Mouse (Mus musculus): ENCODE results near the gene Lrrn3. TPM values are rescaled to one million over a fixed set of nuclear protein-coding genes. Genes with fewer than 3 reads are reported as not detected.

Lrrn3 gene
- 43.9 and 47.6 TPM in 2 replicates for polyA plus RNA-seq (2016; fragmentation: Nextera tagmentation; extraction: Ambion mirVana)

DNA sequence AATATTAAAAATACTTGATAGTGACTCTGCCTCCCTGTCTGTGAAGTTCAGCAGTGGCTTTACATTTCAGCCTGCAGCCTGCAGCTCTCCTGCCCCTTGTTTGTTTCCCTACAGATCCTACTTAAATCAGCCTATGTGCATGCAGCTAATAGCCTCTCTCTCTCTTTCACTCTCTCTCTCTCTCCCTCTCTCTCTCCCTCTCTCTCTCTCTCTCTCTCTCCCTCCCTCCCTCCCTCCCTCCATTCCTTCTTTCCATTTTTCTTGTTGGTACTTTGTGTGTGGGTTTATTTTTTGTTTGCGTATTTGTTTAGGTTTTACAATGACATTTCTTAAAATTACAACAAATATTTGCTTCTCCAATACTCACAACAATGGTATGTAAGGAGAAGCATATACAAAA lies at the start of gene Lrrn3:
Gene Lrrn3, minus strand, starts transcription at position 101 of the 400 bp plus-strand sequence.
- no peaks in the 10 kb centered on the region for H3K27me3 ChIP-seq
- 0 out of 2 replicates have a peak, but pooled peaks have one; percentile 18 for ATAC-seq (ENCODE audit: low FRiP score, low read depth)

GRCm38 (mm10) chr12:41528410-41528809 lies 42.2 kb upstream of the Lrrn3 start:
- Histone ChIP-seq H3K4me2 (replicated peaks) (no peak overlapping the region), H3K9ac (replicated peaks) (no peak overlapping the region), H3K4me3 (no peak overlapping the region), H3K9me3 (no peaks in the 10 kb centered on the region), H3K36me3 (no peaks in the 10 kb centered on the region), H3K27ac (replicated peaks) (no peak overlapping the region), H3K27me3 (no peaks in the 10 kb centered on the region), H3K4me1 (peaks cover 2% of the 10 kb centered on the region; the same call in 1 of the 2 replicates)
- ATAC-seq (ENCODE audit: low FRiP score, low read depth): no peak
- 86% methylated on average over 4 of the region's 4 CpGs for WGBS

More for the DNA sequence above, at the start of gene Lrrn3:
- peak within 1 kb of the TSS; percentile 55 for H3K4me2 ChIP-seq (replicated peaks)
- peak within 1 kb of the TSS; percentile 90 for H3K27ac ChIP-seq (replicated peaks)
- H3K9ac ChIP-seq (replicated peaks): peak within 1 kb of the TSS; percentile 77
- 100% methylated on average over 1 of the region's 1 CpGs for WGBS
- H3K36me3 ChIP-seq: no peaks in the 10 kb centered on the region
- H3K9me3 ChIP-seq: no peaks in the 10 kb centered on the region
- H3K4me1 ChIP-seq: peaks cover 18% of the 10 kb centered on the region; the same call in 1 of the 2 replicates
- H3K4me3 ChIP-seq: peak within 1 kb of the TSS; percentile 55

DNA sequence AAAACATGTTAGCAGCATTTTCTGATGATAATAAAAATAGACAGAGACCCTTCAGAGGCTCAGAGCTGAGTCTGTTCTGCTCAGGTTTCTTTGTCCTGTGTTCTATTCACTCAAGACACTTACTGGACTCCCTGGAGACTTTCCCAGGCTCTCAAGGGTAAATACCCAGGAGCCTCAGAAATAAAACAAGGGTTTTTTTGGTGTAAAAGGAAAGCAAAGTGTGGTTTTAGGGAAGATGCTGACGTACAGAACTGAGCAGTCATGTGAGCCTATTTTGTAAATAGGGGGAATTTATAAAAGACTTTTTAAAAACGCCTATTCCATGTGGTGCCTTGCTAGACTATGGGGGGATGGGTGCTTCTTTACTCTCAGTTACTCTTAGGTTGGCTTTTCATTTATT lies 40.5 kb upstream of the Lrrn3 start:
- H3K4me3 ChIP-seq: no peak overlapping the region
- H3K9me3 ChIP-seq: no peaks in the 10 kb centered on the region
- no peak for ATAC-seq (ENCODE audit: low FRiP score, low read depth)
- H3K4me2 ChIP-seq (replicated peaks): no peak overlapping the region
- H3K27ac ChIP-seq (replicated peaks): no peak overlapping the region
- H3K4me1 ChIP-seq: peaks cover 2% of the 10 kb centered on the region; the same call in 1 of the 2 replicates
- WGBS: 25% methylated on average over 2 of the region's 2 CpGs
- no peak overlapping the region for H3K9ac ChIP-seq (replicated peaks)
- no peaks in the 10 kb centered on the region for H3K27me3 ChIP-seq
- no peaks in the 10 kb centered on the region for H3K36me3 ChIP-seq

DNA sequence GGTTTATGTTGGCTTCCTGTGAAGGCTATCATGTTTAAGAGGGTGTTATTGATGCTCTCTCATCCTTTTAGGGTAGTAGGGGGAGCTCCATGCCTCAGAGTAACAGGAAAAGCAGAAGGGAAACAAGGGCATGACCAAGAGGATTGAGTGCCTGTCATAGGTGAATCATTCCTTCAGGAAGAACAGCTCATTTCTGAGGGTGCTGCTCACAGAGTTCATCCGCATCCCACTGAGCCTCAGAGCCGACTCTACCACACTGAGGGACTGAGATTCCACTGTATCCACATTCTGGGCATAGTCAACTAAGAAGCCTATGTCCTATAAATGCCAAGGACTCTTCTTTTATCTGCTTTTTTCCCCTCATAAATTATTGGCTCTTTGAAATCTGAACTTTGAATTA lies 35.4 kb upstream of the Lrrn3 start:
- Histone ChIP-seq H3K4me1 (peaks cover 2% of the 10 kb centered on the region; the same call in 1 of the 2 replicates), H3K4me2 (replicated peaks) (no peak overlapping the region), H3K27ac (replicated peaks) (no peak overlapping the region), H3K9me3 (no peaks in the 10 kb centered on the region), H3K4me3 (no peak overlapping the region), H3K9ac (replicated peaks) (no peak overlapping the region), H3K36me3 (no peaks in the 10 kb centered on the region), H3K27me3 (no peaks in the 10 kb centered on the region)
- 98% methylated on average over 2 of the region's 2 CpGs for WGBS
- no peak for ATAC-seq (ENCODE audit: low FRiP score, low read depth)

DNA sequence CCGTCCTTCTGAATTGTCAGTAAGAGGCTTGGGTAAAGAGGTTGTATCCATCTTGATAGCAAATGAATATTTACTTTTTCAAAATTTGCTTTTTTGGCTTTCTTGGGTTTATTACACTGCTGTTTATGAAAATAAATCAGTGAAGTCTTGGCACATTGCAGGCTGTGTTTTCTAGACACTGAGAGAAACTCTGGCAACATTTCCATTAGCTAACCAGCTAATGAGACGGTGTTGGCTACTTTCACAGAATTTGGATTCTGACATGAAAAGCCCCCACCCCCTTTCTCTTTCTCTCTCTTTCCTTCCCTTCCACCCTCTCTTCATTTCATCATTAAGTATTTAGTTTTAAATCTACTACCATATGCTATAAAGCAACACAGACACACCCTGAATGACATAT lies 34.1 kb upstream of the Lrrn3 start:
- no peak for ATAC-seq (ENCODE audit: low FRiP score, low read depth)
- Histone ChIP-seq H3K36me3 (no peaks in the 10 kb centered on the region), H3K9ac (replicated peaks) (no peak overlapping the region), H3K9me3 (no peaks in the 10 kb centered on the region), H3K27ac (replicated peaks) (no peak overlapping the region), H3K27me3 (no peaks in the 10 kb centered on the region), H3K4me2 (replicated peaks) (no peak overlapping the region), H3K4me3 (no peak overlapping the region), H3K4me1 (no peaks in the 10 kb centered on the region)
- WGBS: 89% methylated on average over 2 of the region's 2 CpGs

DNA sequence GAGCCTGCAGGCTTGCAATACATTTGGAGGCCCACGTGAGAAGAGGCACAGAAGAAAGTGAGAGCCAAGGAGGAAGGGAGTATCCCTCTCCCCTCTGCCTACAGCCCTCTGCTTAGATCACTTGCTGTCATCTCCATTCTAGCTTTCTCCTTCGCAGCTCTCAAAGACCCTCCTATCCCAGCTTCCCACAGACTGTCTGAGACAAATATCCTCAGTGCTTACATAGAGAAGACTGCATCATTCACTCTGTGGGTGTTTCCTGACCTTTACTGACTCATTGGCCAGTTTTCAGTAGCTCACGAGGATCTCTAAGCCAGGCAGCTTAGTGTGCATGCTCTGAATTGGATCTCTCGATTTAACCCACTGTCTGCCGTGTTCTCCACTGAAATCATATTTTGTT lies 32.7 kb upstream of the Lrrn3 start:
- no peak for ATAC-seq (ENCODE audit: low FRiP score, low read depth)
- WGBS: 55% methylated on average over 5 of the region's 5 CpGs

DNA sequence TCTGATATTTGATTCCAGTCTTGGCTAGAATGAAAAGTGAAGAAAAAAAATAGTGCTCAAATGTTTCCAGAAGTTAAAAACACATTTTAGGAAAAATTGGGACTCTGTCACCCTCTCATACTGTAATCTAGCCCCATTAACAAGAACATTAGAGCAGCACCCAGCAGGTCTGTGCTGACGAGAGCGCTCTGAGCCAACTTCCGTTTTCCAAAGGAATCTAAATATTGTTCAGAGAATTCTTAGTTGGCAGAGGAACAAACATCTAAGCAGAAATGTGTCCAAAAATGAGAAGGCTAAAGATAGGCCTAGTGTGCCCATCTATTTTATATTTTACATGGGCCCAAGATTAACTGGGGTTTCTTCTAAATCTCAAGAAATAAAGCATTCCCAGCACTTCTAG lies 24.4 kb upstream of the Lrrn3 start:
- Histone ChIP-seq H3K9ac (replicated peaks) (no peak overlapping the region), H3K36me3 (no peaks in the 10 kb centered on the region), H3K27me3 (no peaks in the 10 kb centered on the region), H3K9me3 (no peaks in the 10 kb centered on the region), H3K27ac (replicated peaks) (no peak overlapping the region), H3K4me3 (no peak overlapping the region), H3K4me2 (replicated peaks) (no peak overlapping the region), H3K4me1 (no peaks in the 10 kb centered on the region)
- WGBS: 91% methylated on average over 3 of the region's 3 CpGs
- ATAC-seq (ENCODE audit: low FRiP score, low read depth): no peak

More for the DNA sequence above, 32.7 kb upstream of the Lrrn3 start:
- no peak overlapping the region for H3K9ac ChIP-seq (replicated peaks)
- H3K27ac ChIP-seq (replicated peaks): no peak overlapping the region
- H3K4me3 ChIP-seq: no peak overlapping the region
- no peak overlapping the region for H3K4me2 ChIP-seq (replicated peaks)
- no peaks in the 10 kb centered on the region for H3K27me3 ChIP-seq
- H3K4me1 ChIP-seq: no peaks in the 10 kb centered on the region
- H3K9me3 ChIP-seq: no peaks in the 10 kb centered on the region
- no peaks in the 10 kb centered on the region for H3K36me3 ChIP-seq

DNA sequence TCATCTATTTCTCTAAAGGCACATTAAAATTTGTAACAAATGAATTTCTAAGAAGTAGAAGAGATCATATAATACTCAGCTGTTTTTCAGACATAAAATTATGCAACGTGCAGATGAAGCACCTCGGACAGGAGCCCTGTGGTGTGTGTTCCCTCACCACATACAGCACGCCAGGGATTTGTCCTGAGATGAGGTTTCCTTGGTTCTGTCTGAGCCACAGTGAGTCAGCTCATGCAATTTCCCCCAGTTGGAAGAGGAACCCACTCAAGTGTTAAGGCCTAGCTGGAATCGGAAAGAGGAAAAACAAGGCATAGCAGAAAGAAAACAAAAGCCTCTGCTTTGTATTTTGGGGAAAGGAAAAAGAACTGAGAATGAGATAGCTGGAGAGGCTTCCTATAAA lies 22.4 kb upstream of the Lrrn3 start:
- WGBS: 80% methylated on average over 4 of the region's 4 CpGs
- Histone ChIP-seq H3K4me2 (replicated peaks) (no peak overlapping the region), H3K27ac (replicated peaks) (no peak overlapping the region), H3K9ac (replicated peaks) (no peak overlapping the region), H3K4me3 (no peak overlapping the region), H3K4me1 (no peaks in the 10 kb centered on the region), H3K9me3 (no peaks in the 10 kb centered on the region), H3K36me3 (no peaks in the 10 kb centered on the region), H3K27me3 (no peaks in the 10 kb centered on the region)
- no peak for ATAC-seq (ENCODE audit: low FRiP score, low read depth)

DNA sequence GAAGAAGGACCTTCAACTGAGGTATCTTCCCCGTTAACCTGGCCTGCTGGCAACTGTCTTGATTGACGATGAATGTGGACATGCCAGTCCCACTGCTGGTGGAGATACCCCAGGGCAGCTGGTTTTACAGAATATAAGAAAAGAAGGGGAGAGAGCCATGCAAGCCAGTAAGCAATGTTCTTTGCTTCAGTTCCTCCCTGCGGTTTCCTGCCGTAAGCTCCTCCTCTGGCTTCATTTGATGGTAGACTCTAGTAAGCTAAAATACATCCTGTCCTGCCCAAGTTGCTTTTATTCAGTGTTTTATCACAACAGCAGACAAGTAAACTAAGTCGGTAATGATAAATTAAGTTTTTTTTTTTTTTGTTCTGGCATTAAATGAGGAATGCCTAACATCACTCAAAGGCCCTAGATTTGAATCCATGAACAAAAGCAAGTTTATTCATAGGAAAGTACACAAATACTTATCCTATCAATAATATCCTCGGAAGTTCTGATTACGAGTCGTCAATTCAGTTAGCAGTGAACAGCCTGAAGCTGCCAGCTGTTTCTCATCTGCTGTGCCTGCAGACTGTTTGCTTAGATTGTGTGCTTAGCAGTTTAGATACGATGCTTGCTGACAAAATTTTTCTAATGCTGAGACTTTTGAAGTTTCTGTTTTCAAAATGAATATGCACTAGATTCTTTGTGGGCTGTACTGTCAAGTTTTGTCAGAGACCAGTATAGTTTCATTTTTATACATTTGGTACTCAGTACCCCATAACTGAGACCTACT lies 14.0 kb upstream of the Lrrn3 start:
- Histone ChIP-seq H3K36me3 (no peaks in the 10 kb centered on the region), H3K9me3 (no peaks in the 10 kb centered on the region), H3K9ac (replicated peaks) (no peak overlapping the region), H3K4me1 (no peaks in the 10 kb centered on the region), H3K4me2 (replicated peaks) (no peak overlapping the region), H3K4me3 (no peak overlapping the region), H3K27ac (replicated peaks) (no peak overlapping the region), H3K27me3 (no peaks in the 10 kb centered on the region)
- ATAC-seq (ENCODE audit: low FRiP score, low read depth): no peak
- WGBS: 78% methylated on average over 9 of the region's 9 CpGs

DNA sequence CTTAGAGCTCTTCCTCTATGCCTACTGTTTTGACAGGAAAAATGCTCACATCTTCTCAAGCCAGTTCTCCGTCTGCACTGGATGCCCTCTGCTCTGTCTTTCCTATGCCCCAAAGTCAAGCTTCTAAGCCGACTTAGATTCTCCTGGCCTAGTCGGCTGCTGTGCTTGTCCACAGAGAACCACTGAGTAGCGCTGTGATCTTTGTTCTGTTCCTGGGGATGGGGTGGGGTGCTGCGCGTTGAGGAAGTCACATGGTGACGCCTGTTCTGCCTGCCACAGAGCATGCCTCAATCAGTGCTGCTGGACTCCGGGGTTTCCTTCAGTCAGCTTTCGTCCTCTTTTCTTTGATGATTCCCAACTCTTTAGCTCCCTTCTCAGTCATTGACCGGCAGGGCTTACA lies 8.4 kb upstream of the Lrrn3 start:
- no peak overlapping the region for H3K27ac ChIP-seq (replicated peaks)
- no peak overlapping the region for H3K9ac ChIP-seq (replicated peaks)
- no peaks in the 10 kb centered on the region for H3K9me3 ChIP-seq
- ATAC-seq (ENCODE audit: low FRiP score, low read depth): no peak
- WGBS: 34% methylated on average over 10 of the region's 10 CpGs
- H3K36me3 ChIP-seq: no peaks in the 10 kb centered on the region
- H3K4me3 ChIP-seq: no peak overlapping the region
- H3K4me1 ChIP-seq: no peaks in the 10 kb centered on the region
- H3K27me3 ChIP-seq: no peaks in the 10 kb centered on the region
- H3K4me2 ChIP-seq (replicated peaks): no peak overlapping the region

GRCm38 (mm10) chr12:41487005-41487404 lies 774 bp upstream of the Lrrn3 start:
- Histone ChIP-seq H3K4me1 (peaks cover 18% of the 10 kb centered on the region; the same call in 1 of the 2 replicates), H3K27me3 (no peaks in the 10 kb centered on the region), H3K36me3 (no peaks in the 10 kb centered on the region), H3K4me3 (no peak overlapping the region), H3K9ac (replicated peaks) (no peak overlapping the region), H3K27ac (replicated peaks) (no peak overlapping the region), H3K9me3 (no peaks in the 10 kb centered on the region), H3K4me2 (replicated peaks) (no peak overlapping the region)
- ATAC-seq (ENCODE audit: low FRiP score, low read depth): peak; percentile 47; the same call in 1 of the 2 replicates
- WGBS: 32% methylated on average over 5 of the region's 5 CpGs

DNA sequence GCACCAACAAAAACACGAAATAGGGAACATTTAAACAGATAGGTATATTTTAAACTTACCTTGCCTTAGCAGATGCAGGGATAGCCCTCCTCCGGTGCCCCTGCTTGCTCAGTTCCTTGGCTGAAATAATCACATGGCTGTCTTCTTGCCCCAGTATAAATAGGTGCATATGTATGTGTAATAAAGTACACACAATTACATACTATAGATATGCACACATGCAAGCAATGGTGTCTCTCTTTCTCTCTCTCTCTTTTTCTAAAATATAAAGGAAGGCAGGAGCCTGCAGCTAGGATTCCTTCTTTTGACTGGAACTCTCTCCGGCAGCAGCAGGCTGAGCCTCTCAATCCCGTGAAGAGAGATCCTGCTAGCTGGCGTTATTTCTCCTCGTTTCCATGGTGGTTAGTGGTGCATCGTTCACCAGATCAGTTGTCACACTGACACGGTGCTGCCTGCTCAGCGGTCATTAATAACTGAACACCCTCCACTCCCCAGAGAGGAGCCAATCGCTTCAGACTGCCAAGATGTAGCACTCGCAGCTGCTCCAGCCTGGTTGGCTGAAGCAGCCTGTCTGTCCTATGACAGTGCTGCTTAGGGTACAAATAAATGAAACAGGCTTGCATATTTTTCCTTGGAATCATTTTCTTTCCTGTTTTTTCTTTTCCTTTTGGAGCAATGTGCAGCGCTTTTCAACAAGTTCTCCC lies 567 bp downstream of the Lrrn3 start:
- WGBS: 13% methylated on average over 12 of the region's 12 CpGs
- Histone ChIP-seq H3K9ac (replicated peaks) (peak overlapping the region; percentile 77), H3K4me3 (peak overlapping the region; percentile 55), H3K4me2 (replicated peaks) (peak overlapping the region; percentile 55), H3K9me3 (no peaks in the 10 kb centered on the region), H3K4me1 (peaks cover 18% of the 10 kb centered on the region; the same call in 1 of the 2 replicates), H3K27ac (replicated peaks) (peak overlapping the region; percentile 90), H3K27me3 (no peaks in the 10 kb centered on the region), H3K36me3 (no peaks in the 10 kb centered on the region)
- ATAC-seq (ENCODE audit: low FRiP score, low read depth): peak; percentile 95
